Mouse (Mus musculus): ENCODE results near the gene Yipf2. TPM values are rescaled to one million over a fixed set of nuclear protein-coding genes. Genes with fewer than 3 reads are reported as not detected.
"Not testable (repeated sequence)": the region's sequence is repeated elsewhere in the genome, so short reads cannot be mapped to it uniquely, and the experiment has no call there.

The Yipf2 gene
- polyA plus RNA-seq, 1 experiment from 2014 or later = 19.4 TPM

- Histone ChIP-seq H3K9ac (replicated peaks; ENCODE audit: low read length) (no peak overlapping the region), H3K4me1 (ENCODE audit: control insufficient read depth, insufficient read depth, low read length) (no peaks in the 10 kb centered on the region), H3K27ac (replicated peaks; ENCODE audit: low read depth, low read length) (no peak overlapping the region), H3K27me3 (ENCODE audit: control insufficient read depth, insufficient read depth, low read length) (no peaks in the 10 kb centered on the region), H3K4me2 (ENCODE audit: low read length) (no peak overlapping the region), H3K36me3 (ENCODE audit: control insufficient read depth, insufficient read depth, low read length) (no peaks in the 10 kb centered on the region), H3K4me3 (replicated peaks; ENCODE audit: low read depth, low read length) (no peak overlapping the region), H3K9me3 (ENCODE audit: control insufficient read depth, low read length) (no peaks in the 10 kb centered on the region)
- WGBS = 71% methylated on average over 5 of the region's 5 CpGs
- DNase-seq = no peak
- no peak for ATAC-seq (ENCODE audit: low FRiP score, low TSS enrichment)
These were observed 13.2 kb upstream of the Yipf2 start for GRCm38 (mm10) chr9:21605865-21606264.

- H3K9me3 ChIP-seq (ENCODE audit: control insufficient read depth, low read length) = no peaks in the 10 kb centered on the region
- H3K4me3 ChIP-seq (replicated peaks; ENCODE audit: low read depth, low read length) = no peak overlapping the region
- no peak overlapping the region for H3K27ac ChIP-seq (replicated peaks; ENCODE audit: low read depth, low read length)
- no peak overlapping the region for H3K4me2 ChIP-seq (ENCODE audit: low read length)
- H3K36me3 ChIP-seq (ENCODE audit: control insufficient read depth, insufficient read depth, low read length) = no peaks in the 10 kb centered on the region
- no peaks in the 10 kb centered on the region for H3K4me1 ChIP-seq (ENCODE audit: control insufficient read depth, insufficient read depth, low read length)
- WGBS = 70% methylated on average over 5 of the region's 5 CpGs
- ATAC-seq (ENCODE audit: low FRiP score, low TSS enrichment) (no peak), DNase-seq (no peak)
- no peak overlapping the region for H3K9ac ChIP-seq (replicated peaks; ENCODE audit: low read length)
- H3K27me3 ChIP-seq (ENCODE audit: control insufficient read depth, insufficient read depth, low read length) = no peaks in the 10 kb centered on the region
These were observed 11.5 kb upstream of the Yipf2 start for GRCm38 (mm10) chr9:21604119-21604518.

DNA sequence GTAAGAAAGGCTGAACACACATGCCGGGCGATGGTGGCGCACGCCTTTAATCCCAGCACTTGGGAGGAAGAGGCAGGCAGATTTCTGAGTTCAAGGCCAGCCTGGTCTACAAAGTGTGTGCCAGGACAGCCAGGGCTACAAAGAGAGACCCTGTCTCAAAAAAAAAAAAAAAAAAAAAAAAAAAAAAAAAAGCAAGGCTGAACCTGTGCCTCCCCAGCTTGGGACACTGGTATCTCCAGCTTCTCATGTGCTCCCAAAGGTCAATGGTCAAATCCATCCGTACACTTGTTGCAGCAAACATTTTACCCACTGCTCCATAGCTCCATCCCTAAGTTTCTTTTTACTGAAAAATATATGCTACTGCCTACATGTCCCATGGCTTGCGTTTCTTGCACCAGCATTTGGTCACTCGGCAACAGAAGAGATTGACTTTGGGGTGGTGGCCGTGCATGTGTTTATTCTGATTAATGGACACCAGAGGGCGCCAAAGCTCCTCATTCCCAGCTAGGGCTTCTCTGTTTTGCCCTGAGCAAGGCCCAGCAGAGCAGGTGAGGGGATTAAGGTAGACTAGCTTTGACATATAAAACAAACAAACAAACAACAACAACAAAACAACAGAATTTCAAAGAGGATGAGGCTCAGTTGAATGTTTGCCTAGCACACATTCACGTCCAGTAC, 9.2 kb upstream of the Yipf2 start:
- 49% methylated on average over 10 of the region's 10 CpGs for WGBS
- H3K9me3 ChIP-seq (ENCODE audit: control insufficient read depth, low read length) = no peaks in the 10 kb centered on the region
- no peak overlapping the region for H3K27ac ChIP-seq (replicated peaks; ENCODE audit: low read depth, low read length)
- H3K36me3 ChIP-seq (ENCODE audit: control insufficient read depth, insufficient read depth, low read length) = 0 out of 2 replicates have a peak, but pooled peaks cover 3% of the 10 kb centered on the region
- no peak overlapping the region for H3K4me3 ChIP-seq (replicated peaks; ENCODE audit: low read depth, low read length)
- no peaks in the 10 kb centered on the region for H3K4me1 ChIP-seq (ENCODE audit: control insufficient read depth, insufficient read depth, low read length)
- H3K27me3 ChIP-seq (ENCODE audit: control insufficient read depth, insufficient read depth, low read length) = no peaks in the 10 kb centered on the region
- no peak overlapping the region for H3K4me2 ChIP-seq (ENCODE audit: low read length)
- DNase-seq (peak; percentile 91), ATAC-seq (ENCODE audit: low FRiP score, low TSS enrichment) (peak; percentile 58; the same call in 1 of the 2 replicates)
- H3K9ac ChIP-seq (replicated peaks; ENCODE audit: low read length) = no peak overlapping the region

DNA sequence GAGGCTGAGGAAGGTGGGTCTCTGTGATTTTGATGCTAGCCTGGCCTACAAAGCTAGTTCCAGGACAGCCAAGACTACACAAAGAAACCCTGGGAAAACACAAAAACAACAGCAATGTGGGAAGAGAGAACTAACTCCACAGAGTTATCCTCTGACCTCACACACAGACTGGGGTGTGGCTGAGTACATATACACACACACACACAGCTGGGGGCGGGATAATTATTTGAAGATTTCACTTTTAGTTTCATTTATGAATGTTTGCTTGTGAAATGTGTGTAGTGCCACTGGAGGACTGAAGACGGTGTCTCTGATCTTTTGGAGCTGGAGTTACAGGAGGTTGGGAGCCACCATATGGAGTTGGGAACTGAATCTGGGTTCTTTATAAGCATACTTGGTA, 8.4 kb upstream of the Yipf2 start:
- WGBS = 80% methylated on average over 2 of the region's 2 CpGs
- Histone ChIP-seq H3K4me3 (replicated peaks; ENCODE audit: low read depth, low read length) (no peak overlapping the region), H3K27ac (replicated peaks; ENCODE audit: low read depth, low read length) (no peak overlapping the region), H3K9ac (replicated peaks; ENCODE audit: low read length) (no peak overlapping the region), H3K9me3 (ENCODE audit: control insufficient read depth, low read length) (no peaks in the 10 kb centered on the region), H3K36me3 (ENCODE audit: control insufficient read depth, insufficient read depth, low read length) (peaks cover 6% of the 10 kb centered on the region), H3K4me2 (ENCODE audit: low read length) (no peak overlapping the region), H3K4me1 (ENCODE audit: control insufficient read depth, insufficient read depth, low read length) (no peaks in the 10 kb centered on the region), H3K27me3 (ENCODE audit: control insufficient read depth, insufficient read depth, low read length) (no peaks in the 10 kb centered on the region)
- no peak for ATAC-seq (ENCODE audit: low FRiP score, low TSS enrichment)
- no peak for DNase-seq

GRCm38 (mm10) chr9:21600186-21600585, 7.6 kb upstream of the Yipf2 start:
- H3K4me2 ChIP-seq (ENCODE audit: low read length) = no peak overlapping the region
- no peak for ATAC-seq (ENCODE audit: low FRiP score, low TSS enrichment)
- no peak overlapping the region for H3K4me3 ChIP-seq (replicated peaks; ENCODE audit: low read depth, low read length)
- DNase-seq = no peak
- no peak overlapping the region for H3K27ac ChIP-seq (replicated peaks; ENCODE audit: low read depth, low read length)
- 74% methylated on average over 3 of the region's 3 CpGs for WGBS
- H3K4me1 ChIP-seq (ENCODE audit: control insufficient read depth, insufficient read depth, low read length) = no peaks in the 10 kb centered on the region
- H3K27me3 ChIP-seq (ENCODE audit: control insufficient read depth, insufficient read depth, low read length) = no peaks in the 10 kb centered on the region
- peaks cover 14% of the 10 kb centered on the region for H3K36me3 ChIP-seq (ENCODE audit: control insufficient read depth, insufficient read depth, low read length)
- no peaks in the 10 kb centered on the region for H3K9me3 ChIP-seq (ENCODE audit: control insufficient read depth, low read length)
- no peak overlapping the region for H3K9ac ChIP-seq (replicated peaks; ENCODE audit: low read length)

- Histone ChIP-seq H3K9me3 (ENCODE audit: control insufficient read depth, low read length) (no peaks in the 10 kb centered on the region), H3K27me3 (ENCODE audit: control insufficient read depth, insufficient read depth, low read length) (no peaks in the 10 kb centered on the region), H3K36me3 (ENCODE audit: control insufficient read depth, insufficient read depth, low read length) (peaks cover 14% of the 10 kb centered on the region), H3K27ac (replicated peaks; ENCODE audit: low read depth, low read length) (no peak overlapping the region), H3K9ac (replicated peaks; ENCODE audit: low read length) (no peak overlapping the region), H3K4me1 (ENCODE audit: control insufficient read depth, insufficient read depth, low read length) (peaks cover 14% of the 10 kb centered on the region), H3K4me3 (replicated peaks; ENCODE audit: low read depth, low read length) (no peak overlapping the region), H3K4me2 (ENCODE audit: low read length) (no peak overlapping the region)
- DNase-seq = peak; percentile 48
- no peak for ATAC-seq (ENCODE audit: low FRiP score, low TSS enrichment)
- WGBS = 56% methylated on average over 2 of the region's 2 CpGs
These were observed 5.6 kb upstream of the Yipf2 start for GRCm38 (mm10) chr9:21598198-21598597.

GRCm38 (mm10) chr9:21594838-21595237, 2.2 kb upstream of the Yipf2 start:
- Histone ChIP-seq H3K4me3 (replicated peaks; ENCODE audit: low read depth, low read length) (no peak overlapping the region), H3K4me1 (ENCODE audit: control insufficient read depth, insufficient read depth, low read length) (peaks cover 26% of the 10 kb centered on the region), H3K9ac (replicated peaks; ENCODE audit: low read length) (no peak overlapping the region), H3K27ac (replicated peaks; ENCODE audit: low read depth, low read length) (no peak overlapping the region), H3K9me3 (ENCODE audit: control insufficient read depth, low read length) (no peaks in the 10 kb centered on the region), H3K4me2 (ENCODE audit: low read length) (no peak overlapping the region), H3K36me3 (ENCODE audit: control insufficient read depth, insufficient read depth, low read length) (peaks cover 24% of the 10 kb centered on the region), H3K27me3 (ENCODE audit: control insufficient read depth, insufficient read depth, low read length) (no peaks in the 10 kb centered on the region)
- ATAC-seq (ENCODE audit: low FRiP score, low TSS enrichment) (no peak), DNase-seq (no peak)
- 95% methylated on average over 2 of the region's 2 CpGs for WGBS

- H3K4me3 ChIP-seq (replicated peaks; ENCODE audit: low read depth, low read length) = peak overlapping the region; percentile 93
- H3K27me3 ChIP-seq (ENCODE audit: control insufficient read depth, insufficient read depth, low read length); H3K9ac ChIP-seq (replicated peaks; ENCODE audit: low read length); DNase-seq; H3K9me3 ChIP-seq (ENCODE audit: control insufficient read depth, low read length); H3K27ac ChIP-seq (replicated peaks; ENCODE audit: low read depth, low read length); ATAC-seq (ENCODE audit: low FRiP score, low TSS enrichment): not testable (repeated sequence)
- 92% methylated on average over 8 of the region's 8 CpGs for WGBS
- peaks cover 29% of the 10 kb centered on the region for H3K36me3 ChIP-seq (ENCODE audit: control insufficient read depth, insufficient read depth, low read length)
- H3K4me2 ChIP-seq (ENCODE audit: low read length) = peak overlapping the region; percentile 96
- peaks cover 26% of the 10 kb centered on the region for H3K4me1 ChIP-seq (ENCODE audit: control insufficient read depth, insufficient read depth, low read length)
These were observed 1.7 kb upstream of the Yipf2 start for GRCm38 (mm10) chr9:21594350-21594749.

DNA sequence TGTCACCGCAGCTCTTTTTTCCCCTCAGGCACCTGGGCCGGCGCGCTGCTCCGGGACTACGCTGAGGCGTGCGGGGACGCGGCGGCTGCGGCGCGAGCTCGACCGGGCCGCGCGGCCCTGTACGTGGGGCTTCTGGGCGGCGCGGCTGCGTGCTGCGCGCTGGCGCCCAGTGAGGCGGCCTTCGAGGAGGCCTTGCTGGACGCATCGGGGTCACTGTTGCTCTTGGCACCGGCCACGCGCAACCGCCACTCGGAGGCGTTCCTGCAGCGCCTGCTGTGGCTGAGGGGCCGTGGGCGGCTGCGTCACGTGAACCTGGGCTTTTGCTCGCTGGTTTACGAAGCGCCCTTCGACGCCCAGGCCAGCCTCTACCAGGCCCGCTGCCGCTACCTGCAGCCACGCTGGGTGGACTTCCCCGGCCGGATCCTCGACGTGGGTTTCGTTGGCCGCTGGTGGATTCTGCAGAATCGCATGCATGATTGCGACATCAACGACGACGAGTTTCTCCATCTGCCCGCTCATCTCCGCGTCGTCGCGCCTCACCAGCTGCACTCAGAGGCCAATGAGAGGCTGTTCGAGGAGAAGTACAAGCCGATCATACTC, 594 bp upstream of the Yipf2 start:
- Histone ChIP-seq H3K4me3 (replicated peaks; ENCODE audit: low read depth, low read length) (peak overlapping the region; percentile 93), H3K27me3 (ENCODE audit: control insufficient read depth, insufficient read depth, low read length) (no peaks in the 10 kb centered on the region), H3K4me1 (ENCODE audit: control insufficient read depth, insufficient read depth, low read length) (peaks cover 26% of the 10 kb centered on the region), H3K9me3 (ENCODE audit: control insufficient read depth, low read length) (no peaks in the 10 kb centered on the region), H3K27ac (replicated peaks; ENCODE audit: low read depth, low read length) (peak overlapping the region; percentile 88), H3K4me2 (ENCODE audit: low read length) (peak overlapping the region; percentile 96), H3K36me3 (ENCODE audit: control insufficient read depth, insufficient read depth, low read length) (peaks cover 41% of the 10 kb centered on the region), H3K9ac (replicated peaks; ENCODE audit: low read length) (peak overlapping the region; percentile 90)
- DNase-seq (no peak), ATAC-seq (ENCODE audit: low FRiP score, low TSS enrichment) (peak; percentile 62; the same call in 1 of the 2 replicates)
- 2% methylated on average over 68 of the region's 69 CpGs for WGBS
